In the genomic region with DNA sequence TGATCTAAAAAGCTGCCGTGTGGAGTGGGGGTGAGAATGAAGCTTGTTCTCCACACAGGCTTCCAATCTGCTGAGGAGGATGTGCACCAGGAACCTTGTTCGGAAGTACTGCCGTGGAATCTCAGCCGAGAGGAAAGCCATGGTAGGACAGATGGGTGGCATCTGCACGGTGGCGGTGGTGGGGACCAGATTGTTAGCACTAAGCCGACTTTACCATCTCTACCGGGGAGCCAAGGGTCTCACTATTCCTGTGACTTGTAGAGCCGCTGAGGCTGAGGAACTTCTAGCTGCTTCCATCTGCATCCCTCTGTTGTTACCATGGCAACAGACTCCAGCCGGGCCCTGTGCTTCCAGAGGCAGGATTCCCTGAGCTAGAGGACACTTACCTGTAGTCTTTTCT, we compare ENCODE assay signal across 11 mouse cellular contexts. TPM values are rescaled to one million over a fixed set of nuclear protein-coding genes. Genes with fewer than 3 reads are reported as not detected.
A peak's percentile ranks its signal among the peaks of the same experiment; 100 is the strongest.
DNase-seq lines count a peak whose midpoint lies in the region; ATAC-seq lines count a peak whose summit lies in the region.
"Had no signal": no experiment of that assay in that cellular context is flagged by ENCODE, and none has a peak within 500 bp of the region (broad histone marks: within the 10 kb centered on the region; RNA-seq: fewer than 3 reads in every experiment).

No protein-coding gene starts in this region.

- no peaks in the 10 kb centered on the region for H3K27me3 ChIP-seq in midbrain, embryonic 10.5 days (ENCODE audit: low read depth, poor library complexity, severe bottlenecking)
- H3K27me3 ChIP-seq in midbrain, embryonic 11.5 days (ENCODE audit: control insufficient read depth, insufficient read depth, low read length), result no peaks in the 10 kb centered on the region
- H3K27me3 ChIP-seq in intestine, embryonic 16.5 days (replicated peaks; ENCODE audit: control insufficient read depth, insufficient read depth, low read length), result no peaks in the 10 kb centered on the region
- H3K27me3 ChIP-seq in stomach, embryonic 15.5 days (replicated peaks), result no peaks in the 10 kb centered on the region
- H3K27me3 ChIP-seq: CH12.LX had no signal

- peak; percentile 39 for DNase-seq in midbrain, embryonic 10.5 days (ENCODE audit: low spot score)
- DNase-seq in midbrain, embryonic 11.5 days (ENCODE audit: low spot score, missing footprints), result no peak
- peak; percentile 52 to 64 for DNase-seq in left cerebral cortex, postnatal 36 days (ENCODE audit: low spot score in 2 of 2)
- no peak for DNase-seq in urinary bladder, postnatal 14 days (ENCODE audit: low spot score)
- no peak for DNase-seq in yolk sac, embryonic 10.5 days (ENCODE audit: low spot score)
- no peak for DNase-seq in cerebellum, postnatal 25 days
- DNase-seq: cerebellum, adult 2 months; lung, embryonic 14.5 days had no signal

- no peak overlapping the region for H3K4me2 ChIP-seq in midbrain, embryonic 11.5 days
- no peak overlapping the region for H3K4me2 ChIP-seq in intestine, embryonic 16.5 days (ENCODE audit: low read depth, low read length)
- H3K4me2 ChIP-seq in stomach, embryonic 15.5 days, result no peak overlapping the region
- H3K4me2 ChIP-seq: lung, embryonic 14.5 days had no signal

- no peaks in the 10 kb centered on the region for H3K9me3 ChIP-seq in midbrain, embryonic 10.5 days (replicated peaks)
- no peaks in the 10 kb centered on the region for H3K9me3 ChIP-seq in midbrain, embryonic 11.5 days (ENCODE audit: control insufficient read depth, low read length)
- no peaks in the 10 kb centered on the region for H3K9me3 ChIP-seq in intestine, embryonic 16.5 days (ENCODE audit: control insufficient read depth, low read length)
- H3K9me3 ChIP-seq in stomach, embryonic 15.5 days, result no peaks in the 10 kb centered on the region

- ATAC-seq in midbrain, embryonic 11.5 days (ENCODE audit: low FRiP score), result no peak
- ATAC-seq in intestine, embryonic 16.5 days, result no peak
- ATAC-seq in stomach, embryonic 15.5 days (ENCODE audit: insufficient read depth, low FRiP score, low read depth), result no peak

- H3K36me3 ChIP-seq in midbrain, embryonic 10.5 days, result peaks cover 44% of the 10 kb centered on the region
- 0 out of 2 replicates have a peak, but pooled peaks cover 1% of the 10 kb centered on the region for H3K36me3 ChIP-seq in midbrain, embryonic 11.5 days (ENCODE audit: control insufficient read depth, insufficient read depth, low read length)
- H3K36me3 ChIP-seq in intestine, embryonic 16.5 days (ENCODE audit: control insufficient read depth, insufficient read depth, low read length), result peaks cover 13% of the 10 kb centered on the region
- H3K36me3 ChIP-seq in stomach, embryonic 15.5 days, result peaks cover 22% of the 10 kb centered on the region

- no peak overlapping the region for H3K9ac ChIP-seq in midbrain, embryonic 11.5 days (ENCODE audit: low read length)
- H3K9ac ChIP-seq in intestine, embryonic 16.5 days (ENCODE audit: low read depth, low read length), result no peak overlapping the region
- no peak overlapping the region for H3K9ac ChIP-seq in stomach, embryonic 15.5 days
- H3K9ac ChIP-seq: lung, embryonic 14.5 days had no signal

- peaks cover 34% of the 10 kb centered on the region for H3K4me1 ChIP-seq in midbrain, embryonic 10.5 days
- peaks cover 10% of the 10 kb centered on the region for H3K4me1 ChIP-seq in midbrain, embryonic 11.5 days (ENCODE audit: control insufficient read depth, insufficient read depth, low read length)
- H3K4me1 ChIP-seq in intestine, embryonic 16.5 days (ENCODE audit: control insufficient read depth, insufficient read depth, low read length), result peaks cover 21% of the 10 kb centered on the region
- H3K4me1 ChIP-seq in stomach, embryonic 15.5 days, result peaks cover 33% of the 10 kb centered on the region

- H3K4me3 ChIP-seq in midbrain, embryonic 10.5 days, result no peak overlapping the region
- no peak overlapping the region for H3K4me3 ChIP-seq in midbrain, embryonic 11.5 days (ENCODE audit: low read depth, low read length)
- H3K4me3 ChIP-seq in intestine, embryonic 16.5 days (ENCODE audit: low read length), result no peak overlapping the region
- H3K4me3 ChIP-seq in stomach, embryonic 15.5 days (replicated peaks), result no peak overlapping the region

- WGBS in midbrain, embryonic 10.5 days, result 65% methylated on average over 10 of the region's 10 CpGs
- 64% methylated on average over 10 of the region's 10 CpGs for WGBS in midbrain, embryonic 11.5 days
- WGBS in intestine, embryonic 16.5 days, result 76% methylated on average over 10 of the region's 10 CpGs
- 83% methylated on average over 10 of the region's 10 CpGs for WGBS in stomach, embryonic 15.5 days

- intact Hi-C loops in left cerebral cortex, postnatal 36 days (cut with DNase I), result no loop called here

- no peak overlapping the region for H3K27ac ChIP-seq in midbrain, embryonic 10.5 days (replicated peaks)
- H3K27ac ChIP-seq in midbrain, embryonic 11.5 days (ENCODE audit: low read depth, low read length), result no peak overlapping the region
- H3K27ac ChIP-seq in intestine, embryonic 16.5 days (ENCODE audit: low read length), result peak overlapping the region; percentile 53; the same call in 1 of the 2 replicates
- H3K27ac ChIP-seq in stomach, embryonic 15.5 days, result peak overlapping the region; percentile 74; the same call in 1 of the 2 replicates

RNA-seq across cellular contexts. Expression of a gene that starts 21.5 kb away (rescaled TPM):
- 103 and 114 TPM in 2 replicates for polyA plus RNA-seq in midbrain, embryonic 10.5 days (2016; fragmentation: Nextera tagmentation; extraction: Ambion mirVana)
- 104 and 112 TPM in 2 replicates for polyA plus RNA-seq in midbrain, embryonic 11.5 days (2014; fragmentation: Nextera tagmentation; extraction: Ambion mirVana)
- polyA plus RNA-seq in intestine, embryonic 16.5 days (2015; fragmentation: Nextera tagmentation; extraction: Ambion mirVana), result 132 and 137 TPM in 2 replicates
- 10 to 100 TPM; 48.7 to 53.0 TPM for total RNA-seq in left cerebral cortex, postnatal 36 days (2021)
- polyA plus RNA-seq in stomach, embryonic 15.5 days (2015; fragmentation: Nextera tagmentation; extraction: Ambion mirVana), result 122 and 124 TPM in 2 replicates

RNA-seq across cellular contexts. Expression of a gene that starts 21.6 kb away (rescaled TPM):
- 49.8 and 56.9 TPM in 2 replicates for polyA plus RNA-seq in midbrain, embryonic 10.5 days (2016; fragmentation: Nextera tagmentation; extraction: Ambion mirVana)
- 45.5 and 49.7 TPM in 2 replicates for polyA plus RNA-seq in midbrain, embryonic 11.5 days (2014; fragmentation: Nextera tagmentation; extraction: Ambion mirVana)
- polyA plus RNA-seq in intestine, embryonic 16.5 days (2015; fragmentation: Nextera tagmentation; extraction: Ambion mirVana), result 36.4 and 43.5 TPM in 2 replicates
- total RNA-seq in left cerebral cortex, postnatal 36 days (2021), result 10 to 100 TPM; 81.6 to 88.1 TPM
- 36.1 and 37.9 TPM in 2 replicates for polyA plus RNA-seq in stomach, embryonic 15.5 days (2015; fragmentation: Nextera tagmentation; extraction: Ambion mirVana)

Comparison
In these comparisons a context has a peak if more than half of its experiments do, and no peak if none do; other contexts are left out.
1. DNase-seq: peak in midbrain, embryonic 10.5 days (single experiment) and left cerebral cortex, postnatal 36 days (2 of 2); none in midbrain, embryonic 11.5 days (single experiment), urinary bladder, postnatal 14 days (single experiment), yolk sac, embryonic 10.5 days (single experiment) and cerebellum, postnatal 25 days (0 of 2).
2. H3K27ac ChIP-seq: peak in intestine, embryonic 16.5 days (single experiment) and stomach, embryonic 15.5 days (single experiment); none in midbrain, embryonic 10.5 days (single experiment) and midbrain, embryonic 11.5 days (single experiment).